Mouse (Mus musculus) kidney, embryonic 16.5 days (tissue): ENCODE data around the gene Vgll4. TPM values are rescaled to one million over a fixed set of nuclear protein-coding genes. Genes with fewer than 3 reads are reported as not detected.
A peak's percentile ranks its signal among the peaks of the same experiment; 100 is the strongest.

Experiments used
- ATAC-seq: fragments of 200-750 bp; cut with Nextera tagmentation; 2 replicates; pipeline ENCODE4 v1.8.0; 2017; ENCODE audit warnings: moderate TSS enrichment; ENCODE audit not compliant: low FRiP score, low TSS enrichment
- H3K27ac ChIP-seq: fragments of 300-500 bp; sonication (generic); 2 replicates; pipeline ENCODE4 v1.5.1; 2014; ENCODE audit warnings: low read length
- H3K27me3 ChIP-seq: fragments of 300-500 bp; sonication (generic); 2 replicates; pipeline ENCODE4 v1.6.1; 2014; ENCODE audit warnings: low read length, control low read depth, mixed read lengths; ENCODE audit not compliant: insufficient read depth
- H3K36me3 ChIP-seq: fragments of 300-500 bp; sonication (generic); 2 replicates; pipeline ENCODE4 v1.6.1; 2014; ENCODE audit warnings: low read length, control low read depth, mixed read lengths; ENCODE audit not compliant: insufficient read depth
- H3K4me1 ChIP-seq: fragments of 300-500 bp; sonication (generic); 2 replicates; pipeline ENCODE4 v1.6.1; 2014; ENCODE audit warnings: low read length, control low read depth, mixed read lengths; ENCODE audit not compliant: insufficient read depth
- H3K4me2 ChIP-seq: fragments of 300-500 bp; sonication (generic); replicated peaks from 2 replicates; pipeline ENCODE4 v1.6.1; 2014; ENCODE audit warnings: low read depth, low read length
- H3K4me3 ChIP-seq: fragments of 300-500 bp; sonication (generic); 2 replicates; pipeline ENCODE4 v1.5.1; 2014; ENCODE audit warnings: mild to moderate bottlenecking, low read length
- H3K9ac ChIP-seq: fragments of 300-500 bp; sonication (generic); replicated peaks from 2 replicates; pipeline ENCODE4 v1.6.1; 2014; ENCODE audit warnings: low read length
- H3K9me3 ChIP-seq: fragments of 300-500 bp; sonication (generic); 2 replicates; pipeline ENCODE4 v1.6.1; 2016; ENCODE audit warnings: low read length, control low read depth
- WGBS: fragments of 180-500 bp; shearing (Covaris S2); extraction: QIAGEN DNeasy Blood & Tissue Kit; methylation state at CpG from one replicate; pipeline ENCODE4 v1.1.7; 2014; 5-methylcytosine and 5-hydroxymethylcytosine counted together
- polyA plus RNA-seq: library from polyadenylated mRNA; unstranded; fragments of >200 nt; fragmentation: Nextera tagmentation; extraction: Ambion mirVana; gene quantifications from 2 replicates; pipeline ENCODE4 v1.2.1, GENCODE M21; 2015

The Vgll4 gene
- polyA plus RNA-seq, 1 experiment from 2014 or later = 114 TPM

DNA sequence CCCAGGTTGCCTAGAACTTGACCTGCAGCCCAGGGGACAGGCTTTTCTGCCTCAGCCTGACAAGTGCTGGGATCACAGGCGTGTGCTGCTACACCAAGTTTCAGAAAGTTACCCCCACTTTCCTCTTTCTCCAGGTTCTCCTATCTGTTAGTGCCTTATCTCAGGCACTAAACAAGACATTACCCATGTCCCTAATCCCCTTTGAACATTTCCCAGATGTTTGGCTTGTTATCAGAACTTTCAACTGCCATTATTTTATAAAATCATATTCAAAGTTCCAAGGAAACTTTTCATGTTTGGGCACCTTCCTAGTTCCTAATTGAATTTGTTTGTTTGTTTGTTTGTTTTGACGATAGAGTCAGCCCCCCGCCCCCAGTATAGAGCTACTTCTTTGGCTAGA is 4.0 kb downstream of the Vgll4 start:
- no peaks in the 10 kb centered on the region for H3K27me3 ChIP-seq
- 78% methylated on average over 3 of the region's 3 CpGs for WGBS
- H3K27ac ChIP-seq = no peak overlapping the region
- no peak overlapping the region for H3K4me3 ChIP-seq
- H3K9ac ChIP-seq = no peak overlapping the region
- H3K9me3 ChIP-seq = 0 out of 2 replicates have a peak, but pooled peaks cover 2% of the 10 kb centered on the region
- no peaks in the 10 kb centered on the region for H3K36me3 ChIP-seq
- no peak for ATAC-seq
- H3K4me1 ChIP-seq = peaks cover 24% of the 10 kb centered on the region
- no peak overlapping the region for H3K4me2 ChIP-seq

DNA sequence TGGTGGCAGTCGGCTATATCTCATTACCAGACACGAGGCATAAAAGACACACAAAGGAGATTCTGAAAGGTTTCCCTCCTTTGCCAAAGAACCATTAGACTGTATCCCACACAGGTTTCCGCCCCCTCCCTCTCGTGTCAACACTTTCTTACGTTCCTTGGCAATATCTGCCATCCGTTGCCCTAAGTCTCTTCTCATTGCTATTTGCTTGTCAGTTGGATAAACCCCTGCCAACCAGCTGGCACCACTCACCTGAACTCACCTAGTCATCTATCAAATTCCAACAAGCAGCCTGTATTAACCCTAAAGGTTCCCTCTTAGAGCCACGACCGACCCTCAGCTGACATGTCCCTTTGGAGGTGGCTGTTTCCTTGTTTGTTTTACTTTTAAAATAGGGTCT is 4.4 kb downstream of the Vgll4 start:
- H3K27me3 ChIP-seq = no peaks in the 10 kb centered on the region
- 58% methylated on average over 8 of the region's 8 CpGs for WGBS
- peaks cover 24% of the 10 kb centered on the region for H3K4me1 ChIP-seq
- no peak overlapping the region for H3K4me2 ChIP-seq
- no peaks in the 10 kb centered on the region for H3K9me3 ChIP-seq
- no peak overlapping the region for H3K27ac ChIP-seq
- H3K36me3 ChIP-seq = no peaks in the 10 kb centered on the region
- no peak overlapping the region for H3K9ac ChIP-seq
- ATAC-seq = no peak
- H3K4me3 ChIP-seq = no peak overlapping the region

DNA sequence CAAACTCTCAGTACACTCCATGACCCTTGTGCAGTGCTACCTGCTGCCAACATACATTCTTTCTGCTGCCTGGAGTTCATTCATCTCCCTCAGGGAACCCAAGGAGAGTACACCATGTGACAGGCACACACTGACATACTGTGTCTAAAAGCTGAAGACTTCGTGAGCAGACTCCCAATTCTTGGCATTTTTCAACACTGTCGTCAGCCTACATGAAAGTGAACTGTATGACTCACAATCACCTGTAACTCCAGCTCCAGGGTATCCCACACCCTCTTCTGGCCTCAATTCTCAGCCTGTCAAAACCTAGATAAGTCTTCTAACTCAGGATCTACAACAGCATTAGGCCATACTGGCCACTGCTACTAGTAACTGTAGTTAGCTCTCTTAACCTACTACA is 5.6 kb downstream of the Vgll4 start:
- ATAC-seq = no peak
- WGBS = 75% methylated on average over 2 of the region's 2 CpGs
- H3K9ac ChIP-seq = no peak overlapping the region

DNA sequence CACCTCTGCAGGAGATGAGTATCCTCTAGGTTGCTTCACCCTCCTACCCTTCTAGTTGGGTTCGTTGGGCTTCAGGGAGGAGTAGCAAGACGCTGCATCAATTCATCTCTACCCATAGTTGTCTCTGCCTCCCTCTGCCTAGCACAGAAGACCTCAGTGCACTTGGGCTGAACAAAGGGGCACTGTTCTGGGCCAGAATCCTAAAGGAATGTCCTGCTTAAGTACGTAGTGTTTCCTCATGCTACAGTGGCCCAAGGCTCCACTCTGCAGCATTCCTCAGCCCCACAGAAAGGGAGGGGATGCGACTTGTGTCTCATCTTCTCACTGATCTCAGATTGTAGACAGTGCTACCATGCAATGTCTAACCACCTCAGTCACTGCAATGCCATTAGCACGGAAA is 6.2 kb downstream of the Vgll4 start:
- Histone ChIP-seq H3K4me3 (no peak overlapping the region), H3K27me3 (no peaks in the 10 kb centered on the region), H3K27ac (no peak overlapping the region), H3K9ac (no peak overlapping the region), H3K36me3 (no peaks in the 10 kb centered on the region), H3K4me1 (peaks cover 21% of the 10 kb centered on the region), H3K9me3 (no peaks in the 10 kb centered on the region), H3K4me2 (no peak overlapping the region)
- WGBS = 63% methylated on average over 5 of the region's 5 CpGs
- ATAC-seq = no peak

More for the DNA sequence above, 5.6 kb downstream of the Vgll4 start:
- no peaks in the 10 kb centered on the region for H3K36me3 ChIP-seq
- no peak overlapping the region for H3K4me2 ChIP-seq
- peaks cover 18% of the 10 kb centered on the region for H3K4me1 ChIP-seq
- H3K27me3 ChIP-seq = no peaks in the 10 kb centered on the region
- H3K4me3 ChIP-seq = no peak overlapping the region
- no peaks in the 10 kb centered on the region for H3K9me3 ChIP-seq
- no peak overlapping the region for H3K27ac ChIP-seq

DNA sequence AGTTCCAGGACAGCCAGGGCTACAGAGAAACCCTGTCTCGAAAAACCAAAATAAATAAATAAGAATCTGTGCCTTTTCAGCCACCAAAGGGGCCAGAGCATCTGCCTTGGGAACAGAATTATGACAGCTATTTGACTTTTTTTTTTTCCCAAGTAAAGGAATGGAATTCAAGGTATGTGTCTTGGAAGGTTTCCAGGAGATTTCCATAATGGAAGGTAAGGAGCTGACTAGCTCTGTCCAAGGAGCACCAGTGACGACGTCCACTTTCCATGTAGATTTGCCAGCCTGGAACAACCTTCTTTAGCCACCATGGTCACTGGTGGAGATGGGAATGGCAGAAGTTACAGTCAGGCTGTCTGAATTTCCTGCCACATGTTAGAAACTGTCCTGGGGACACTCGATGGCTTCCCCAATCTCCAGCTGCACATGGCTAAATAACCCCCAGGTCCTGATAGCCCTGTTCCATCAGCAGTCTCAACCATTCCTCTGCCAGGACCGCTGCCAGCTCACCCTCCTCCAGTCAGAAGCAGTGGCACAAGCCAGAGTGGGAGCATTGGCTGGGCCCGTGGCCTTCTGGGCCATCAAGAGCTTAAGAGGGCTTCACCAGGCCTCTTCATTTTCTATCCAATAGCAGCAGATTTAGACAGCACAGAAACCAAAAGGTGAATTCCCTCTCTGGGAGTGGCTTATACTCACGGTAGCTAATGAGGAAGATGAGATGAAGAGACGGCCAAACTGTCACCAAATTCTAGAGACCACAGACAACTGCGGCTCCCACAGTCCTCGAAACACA is 8.3 kb downstream of the Vgll4 start:
- peaks cover 20% of the 10 kb centered on the region for H3K4me1 ChIP-seq
- H3K9me3 ChIP-seq = no peaks in the 10 kb centered on the region
- no peak overlapping the region for H3K4me2 ChIP-seq
- no peaks in the 10 kb centered on the region for H3K36me3 ChIP-seq
- no peak overlapping the region for H3K9ac ChIP-seq
- no peak for ATAC-seq
- H3K27ac ChIP-seq = no peak overlapping the region
- 72% methylated on average over 10 of the region's 10 CpGs for WGBS
- H3K4me3 ChIP-seq = no peak overlapping the region
- H3K27me3 ChIP-seq = no peaks in the 10 kb centered on the region

DNA sequence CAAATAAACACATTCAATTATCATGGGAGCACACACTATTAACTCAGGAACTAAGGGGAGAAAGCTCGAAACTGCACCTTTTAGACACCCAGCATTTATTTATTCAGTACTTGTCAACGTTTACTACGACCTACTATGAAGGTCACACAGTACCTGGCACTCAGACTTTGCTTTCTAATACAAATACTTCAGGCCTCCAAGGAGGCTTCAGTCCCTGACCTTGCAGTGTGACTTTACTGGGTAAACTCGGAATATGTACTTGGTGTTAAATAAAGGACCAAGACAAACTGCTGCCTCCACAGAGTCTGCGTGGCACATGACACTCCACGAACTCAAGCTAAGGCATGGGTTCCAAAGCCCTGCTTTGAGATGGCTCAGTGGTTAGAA is 10.8 kb downstream of the Vgll4 start:
- no peak for ATAC-seq
- Histone ChIP-seq H3K4me3 (no peak overlapping the region), H3K4me1 (peaks cover 19% of the 10 kb centered on the region), H3K9ac (no peak overlapping the region), H3K9me3 (no peaks in the 10 kb centered on the region), H3K36me3 (no peaks in the 10 kb centered on the region), H3K4me2 (no peak overlapping the region), H3K27ac (no peak overlapping the region), H3K27me3 (no peaks in the 10 kb centered on the region)
- WGBS = 75% methylated on average over 6 of the region's 6 CpGs

DNA sequence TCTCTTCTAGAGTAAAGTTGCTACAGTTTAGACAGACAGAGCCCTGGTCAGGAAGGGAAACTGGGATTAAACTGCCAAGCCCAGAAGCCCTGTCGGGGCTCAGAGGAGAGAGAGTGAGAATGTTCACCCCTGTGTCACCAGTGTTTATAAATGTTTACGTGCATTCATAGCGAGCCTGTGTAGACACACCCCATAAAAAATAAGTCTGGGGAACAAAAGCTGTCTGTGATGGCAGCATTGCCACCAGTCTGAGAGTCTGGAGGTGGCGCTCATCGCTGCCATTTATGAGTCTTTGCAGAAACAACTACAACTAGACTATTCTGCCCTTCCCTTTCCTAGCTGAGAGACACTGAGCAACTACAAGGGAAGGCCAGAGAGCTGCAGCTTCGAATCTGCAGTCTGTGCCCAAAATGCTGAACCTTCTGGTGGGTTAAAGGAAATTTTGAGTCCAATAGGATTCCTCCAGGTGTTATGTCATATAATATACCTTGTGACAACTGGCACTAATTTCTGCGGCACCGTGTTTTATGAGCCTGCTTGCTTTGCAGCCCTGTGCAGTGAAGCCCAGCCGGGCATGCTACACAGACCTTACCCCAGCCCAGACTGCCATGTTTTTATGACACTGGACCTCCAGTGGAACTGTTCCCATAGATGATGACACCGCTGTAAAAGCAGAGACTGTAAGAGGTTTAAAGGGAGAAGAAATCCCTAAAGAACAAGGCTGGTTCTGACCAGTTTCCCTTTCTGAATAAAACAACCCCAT is 11.4 kb downstream of the Vgll4 start:
- H3K4me2 ChIP-seq = no peak overlapping the region
- no peaks in the 10 kb centered on the region for H3K36me3 ChIP-seq
- H3K9me3 ChIP-seq = no peaks in the 10 kb centered on the region
- no peak overlapping the region for H3K9ac ChIP-seq
- H3K27ac ChIP-seq = no peak overlapping the region
- H3K27me3 ChIP-seq = no peaks in the 10 kb centered on the region
- peaks cover 14% of the 10 kb centered on the region for H3K4me1 ChIP-seq
- H3K4me3 ChIP-seq = no peak overlapping the region
- WGBS = 35% methylated on average over 10 of the region's 10 CpGs
- ATAC-seq = 0 out of 2 replicates have a peak, but pooled peaks have one; percentile 65

DNA sequence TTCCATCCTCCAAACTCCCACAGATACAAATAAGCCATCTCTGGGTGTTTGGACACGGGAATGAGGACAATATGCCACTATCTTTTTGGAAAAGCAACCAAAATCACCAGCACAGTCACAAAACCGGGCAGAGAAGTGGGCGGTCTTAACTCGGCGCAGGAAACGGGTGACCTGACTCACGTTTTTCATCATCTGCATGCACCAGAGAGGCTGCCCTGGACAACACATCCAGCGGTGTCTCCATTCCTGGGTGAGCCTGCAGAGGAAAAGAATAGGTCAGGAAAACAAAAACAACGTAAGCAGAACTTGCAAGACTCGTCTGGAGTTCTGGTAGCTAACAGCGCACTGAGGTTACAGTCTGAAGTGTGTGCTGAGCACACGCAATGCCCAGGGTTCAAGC is 12.0 kb downstream of the Vgll4 start:
- Histone ChIP-seq H3K27me3 (no peaks in the 10 kb centered on the region), H3K4me1 (peaks cover 12% of the 10 kb centered on the region), H3K4me2 (no peak overlapping the region), H3K4me3 (no peak overlapping the region), H3K9ac (no peak overlapping the region), H3K9me3 (no peaks in the 10 kb centered on the region), H3K27ac (no peak overlapping the region), H3K36me3 (no peaks in the 10 kb centered on the region)
- no peak for ATAC-seq
- WGBS = 60% methylated on average over 12 of the region's 12 CpGs

DNA sequence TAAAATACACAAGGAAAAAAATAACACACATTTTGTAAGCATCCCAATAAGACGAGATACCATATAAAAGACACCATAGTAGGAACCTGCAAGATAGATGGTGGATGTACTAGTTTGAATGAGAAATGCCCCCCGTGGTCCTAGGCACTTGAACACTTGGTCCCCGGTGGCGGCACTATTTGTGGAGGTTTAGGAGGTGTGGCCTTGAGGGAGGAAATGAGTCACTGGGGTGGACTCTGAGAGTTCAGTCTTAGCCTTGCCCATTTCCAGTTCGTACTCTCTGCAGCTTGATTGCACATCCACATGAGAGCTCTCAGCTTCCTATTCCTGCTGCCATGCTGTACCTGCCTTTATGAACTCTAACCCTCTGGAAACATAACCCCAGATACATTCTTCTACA is 15.3 kb downstream of the Vgll4 start:
- Histone ChIP-seq H3K27ac (no peak overlapping the region), H3K36me3 (no peaks in the 10 kb centered on the region), H3K9me3 (no peaks in the 10 kb centered on the region), H3K4me3 (no peak overlapping the region), H3K27me3 (no peaks in the 10 kb centered on the region), H3K9ac (no peak overlapping the region), H3K4me1 (peaks cover 12% of the 10 kb centered on the region), H3K4me2 (no peak overlapping the region)
- no peak for ATAC-seq
- 78% methylated on average over 5 of the region's 5 CpGs for WGBS

DNA sequence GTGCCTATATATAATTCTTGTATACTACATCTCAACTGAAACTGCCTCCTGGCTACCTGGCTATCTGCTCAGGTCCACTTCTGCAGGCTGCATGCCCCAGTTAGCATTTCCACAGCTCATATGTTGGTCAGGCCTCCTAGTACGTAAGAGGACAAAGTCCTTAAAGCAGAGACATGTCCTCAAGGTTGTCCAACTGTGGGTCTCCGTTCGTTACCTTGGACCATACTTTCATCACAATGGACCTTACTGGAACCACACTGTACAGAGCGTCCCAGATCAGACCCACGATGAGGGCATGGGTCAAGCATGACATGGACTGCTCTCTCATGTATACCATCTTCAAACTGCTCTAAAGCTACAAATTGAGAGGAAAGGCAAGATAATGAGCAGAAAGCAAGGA is 16.2 kb downstream of the Vgll4 start:
- H3K9ac ChIP-seq = no peak overlapping the region
- H3K4me3 ChIP-seq = no peak overlapping the region
- no peaks in the 10 kb centered on the region for H3K9me3 ChIP-seq
- ATAC-seq = no peak
- H3K4me1 ChIP-seq = peaks cover 7% of the 10 kb centered on the region; the same call in 1 of the 2 replicates
- 93% methylated on average over 5 of the region's 5 CpGs for WGBS
- no peak overlapping the region for H3K4me2 ChIP-seq
- no peaks in the 10 kb centered on the region for H3K36me3 ChIP-seq
- no peaks in the 10 kb centered on the region for H3K27me3 ChIP-seq
- no peak overlapping the region for H3K27ac ChIP-seq
